Mouse (Mus musculus): ENCODE results near the gene Trabd2b. TPM values are rescaled to one million over a fixed set of nuclear protein-coding genes. Genes with fewer than 3 reads are reported as not detected.

The Trabd2b gene
- total and polyA plus RNA-seq, 3 experiments, result 29.1 to 69.8 (median 60.1) TPM

GRCm38 (mm10) chr4:114501048-114501447 lies 94.5 kb downstream of the Trabd2b start:
- WGBS, result 65% methylated on average over 1 of the region's 1 CpGs
- H3K9ac ChIP-seq (ENCODE audit: low read depth, low read length), result no peak overlapping the region
- H3K79me2 ChIP-seq (replicated peaks; ENCODE audit: control insufficient read depth, insufficient read depth, low read length), result no peaks in the 10 kb centered on the region
- TF ChIP-seq EP300 (IDR thresholded peaks at IDR 0.05; ENCODE audit: insufficient read depth, low read depth, low read length) (peak; percentile 65; the same call in 1 of the 2 replicates), CTCF (IDR thresholded peaks at IDR 0.05) (no peak), POLR2A (IDR thresholded peaks at IDR 0.05; ENCODE audit: insufficient read depth, low read depth, low read length) (0 out of 2 replicates have a peak, but pooled peaks have one; percentile 27)
- no peaks in the 10 kb centered on the region for H3K27me3 ChIP-seq (ENCODE audit: control insufficient read depth, insufficient read depth, low read length)
- peak in 1 of 2 experiments; percentile 43 for DNase-seq
- no peak overlapping the region for H3K4me3 ChIP-seq
- peak overlapping the region; percentile 49 for H3K27ac ChIP-seq
- peaks cover 2% of the 10 kb centered on the region; the same call in 1 of the 2 replicates for H3K36me3 ChIP-seq (ENCODE audit: control insufficient read depth, insufficient read depth, low read length)
- intact Hi-C loops (cut with DNase I), result loop anchor here (2.0 to 5.0 kb wide), 2 partner anchors 40 to 111 kb away; no protein-coding TSS in a partner anchor
- peaks cover 6% of the 10 kb centered on the region; the same call in 1 of the 2 replicates for H3K4me1 ChIP-seq (ENCODE audit: control insufficient read depth, insufficient read depth, low read length)

DNA sequence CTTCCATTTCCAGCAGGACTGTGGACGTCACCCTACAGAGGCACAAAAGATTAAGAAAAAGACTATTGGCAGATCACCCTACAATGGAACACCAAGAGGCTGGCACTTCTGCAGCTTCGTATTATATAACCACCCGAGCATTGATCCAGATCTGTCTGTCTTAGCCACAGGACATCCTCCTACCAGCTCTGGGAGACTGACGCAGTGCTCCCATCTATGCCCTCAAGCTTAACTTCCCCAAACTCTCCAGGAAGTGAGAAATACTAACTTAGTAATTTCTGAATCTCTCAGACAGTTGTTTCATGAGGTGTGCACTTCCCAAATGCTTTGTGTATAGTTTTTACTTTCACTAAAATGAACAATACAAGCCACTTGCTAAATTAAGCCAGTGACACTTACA lies 95.1 kb downstream of the Trabd2b start:
- Histone ChIP-seq H3K4me3 (no peak overlapping the region), H3K36me3 (ENCODE audit: control insufficient read depth, insufficient read depth, low read length) (peaks cover 2% of the 10 kb centered on the region; the same call in 1 of the 2 replicates), H3K27ac (peak overlapping the region; percentile 49), H3K9ac (ENCODE audit: low read depth, low read length) (no peak overlapping the region), H3K27me3 (ENCODE audit: control insufficient read depth, insufficient read depth, low read length) (no peaks in the 10 kb centered on the region), H3K79me2 (replicated peaks; ENCODE audit: control insufficient read depth, insufficient read depth, low read length) (no peaks in the 10 kb centered on the region), H3K4me1 (ENCODE audit: control insufficient read depth, insufficient read depth, low read length) (peaks cover 4% of the 10 kb centered on the region; the same call in 1 of the 2 replicates)
- no peak for DNase-seq
- TF ChIP-seq CTCF (IDR thresholded peaks at IDR 0.05) (no peak), POLR2A (IDR thresholded peaks at IDR 0.05; ENCODE audit: insufficient read depth, low read depth, low read length) (no peak), EP300 (IDR thresholded peaks at IDR 0.05; ENCODE audit: insufficient read depth, low read depth, low read length) (no peak)
- intact Hi-C loops (cut with DNase I), result loop anchor here (2.0 to 5.0 kb wide), 2 partner anchors 41 to 111 kb away; no protein-coding TSS in a partner anchor
- 63% methylated on average over 4 of the region's 4 CpGs for WGBS

DNA sequence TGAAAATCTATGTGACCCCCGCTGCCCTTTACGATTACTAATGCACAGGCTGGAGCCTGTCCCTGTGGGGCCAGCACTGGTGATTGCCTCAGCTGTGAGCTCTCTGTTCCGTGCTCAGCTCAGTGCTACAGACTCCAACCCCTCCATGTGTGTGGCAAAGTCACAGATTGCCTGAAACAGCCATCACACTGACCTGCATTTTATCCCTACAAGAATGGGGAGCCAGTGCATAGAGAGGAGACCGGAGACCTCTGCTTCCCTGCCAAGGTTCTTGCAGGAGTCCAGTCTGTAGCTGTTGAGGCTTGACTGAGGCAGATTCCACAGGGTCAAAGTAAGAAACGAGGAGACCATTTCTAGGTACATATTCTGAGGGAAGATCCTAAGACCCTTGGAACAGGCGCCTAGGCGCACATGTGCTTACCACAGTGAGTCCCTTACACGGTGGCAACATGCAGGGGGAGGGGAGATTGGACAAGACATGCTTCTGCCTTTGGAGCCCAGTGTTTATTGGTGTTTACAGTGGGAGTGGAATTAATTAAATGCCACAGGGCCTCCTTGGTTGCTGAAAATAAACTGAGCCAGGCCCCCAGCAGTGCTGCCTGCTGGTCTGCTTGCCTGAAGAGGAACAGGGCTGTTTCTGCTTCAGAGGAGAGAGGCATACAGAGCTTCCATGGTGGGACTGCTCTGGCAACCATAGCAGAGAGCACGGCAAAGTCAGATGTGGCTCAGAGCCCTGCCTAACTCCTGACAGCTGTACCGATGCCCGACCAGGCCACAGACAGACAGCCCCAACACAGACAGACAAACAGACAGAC lies 97.9 kb downstream of the Trabd2b start:
- DNase-seq, result no peak
- H3K27me3 ChIP-seq (ENCODE audit: control insufficient read depth, insufficient read depth, low read length), result no peaks in the 10 kb centered on the region
- no peak overlapping the region for H3K4me3 ChIP-seq
- no peaks in the 10 kb centered on the region; the same call in 1 of the 2 replicates for H3K79me2 ChIP-seq (replicated peaks; ENCODE audit: control insufficient read depth, insufficient read depth, low read length)
- H3K9ac ChIP-seq (ENCODE audit: low read depth, low read length), result no peak overlapping the region
- intact Hi-C loops (cut with DNase I), result loop anchor here (5.0 kb wide), 1 partner anchor 108 kb away; no protein-coding TSS in a partner anchor
- peaks cover 2% of the 10 kb centered on the region for H3K36me3 ChIP-seq (ENCODE audit: control insufficient read depth, insufficient read depth, low read length)
- 71% methylated on average over 11 of the region's 11 CpGs for WGBS
- H3K27ac ChIP-seq, result no peak overlapping the region
- TF ChIP-seq EP300 (IDR thresholded peaks at IDR 0.05; ENCODE audit: insufficient read depth, low read depth, low read length) (no peak), CTCF (IDR thresholded peaks at IDR 0.05) (no peak), POLR2A (IDR thresholded peaks at IDR 0.05; ENCODE audit: insufficient read depth, low read depth, low read length) (no peak)
- peaks cover 4% of the 10 kb centered on the region; the same call in 1 of the 2 replicates for H3K4me1 ChIP-seq (ENCODE audit: control insufficient read depth, insufficient read depth, low read length)

DNA sequence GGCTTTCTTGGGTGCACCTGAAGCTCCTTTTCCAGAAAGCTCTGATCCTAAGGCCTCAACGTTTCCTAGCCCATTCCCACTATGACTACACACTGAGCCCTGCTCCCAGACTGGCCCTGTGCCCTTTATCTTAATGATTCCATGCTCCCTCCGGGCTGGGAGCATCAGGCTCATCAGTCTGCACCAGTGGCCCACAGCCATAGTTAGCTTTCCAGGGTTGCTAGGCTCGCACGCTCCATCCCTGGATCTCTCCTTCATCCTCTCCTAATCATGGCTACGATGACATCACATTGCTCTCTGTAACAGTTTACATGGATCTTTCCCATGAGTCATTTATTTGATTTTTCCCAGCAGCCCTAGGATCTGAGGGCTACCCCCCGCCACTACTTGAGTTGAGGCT lies 103.1 kb downstream of the Trabd2b start:
- no peak overlapping the region for H3K4me3 ChIP-seq
- DNase-seq, result peak in 1 of 2 experiments; percentile 15
- H3K27ac ChIP-seq, result no peak overlapping the region
- no peak for TF ChIP-seq POLR2A (IDR thresholded peaks at IDR 0.05; ENCODE audit: insufficient read depth, low read depth, low read length)
- no peak for TF ChIP-seq CTCF (IDR thresholded peaks at IDR 0.05)
- no peak for TF ChIP-seq EP300 (IDR thresholded peaks at IDR 0.05; ENCODE audit: insufficient read depth, low read depth, low read length)
- WGBS, result 62% methylated on average over 6 of the region's 6 CpGs
- peaks cover 5% of the 10 kb centered on the region for H3K36me3 ChIP-seq (ENCODE audit: control insufficient read depth, insufficient read depth, low read length)
- no peak overlapping the region for H3K9ac ChIP-seq (ENCODE audit: low read depth, low read length)
- H3K79me2 ChIP-seq (replicated peaks; ENCODE audit: control insufficient read depth, insufficient read depth, low read length), result no peaks in the 10 kb centered on the region; the same call in 1 of the 2 replicates
- intact Hi-C loops (cut with DNase I), result no loop called here
- no peaks in the 10 kb centered on the region for H3K27me3 ChIP-seq (ENCODE audit: control insufficient read depth, insufficient read depth, low read length)
- H3K4me1 ChIP-seq (ENCODE audit: control insufficient read depth, insufficient read depth, low read length), result peaks cover 17% of the 10 kb centered on the region

DNA sequence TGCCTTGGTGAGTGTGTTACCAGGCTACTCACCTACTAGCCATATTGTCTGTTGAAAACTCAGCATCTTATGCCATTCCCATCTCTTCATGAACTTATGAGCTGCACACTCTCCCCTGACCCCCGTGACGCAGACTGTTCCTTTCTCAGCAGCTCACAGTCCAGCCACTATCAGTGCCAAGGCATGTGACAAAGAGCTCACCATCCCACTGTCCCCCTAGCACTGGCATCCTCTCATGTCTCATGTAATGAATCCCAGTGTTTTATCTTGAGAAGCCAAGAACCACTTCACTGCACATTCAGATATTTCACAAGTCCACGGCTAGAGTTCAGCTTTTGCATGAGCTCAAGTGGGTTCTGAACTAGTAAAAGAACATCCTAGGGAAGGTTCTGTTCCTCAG lies 105.1 kb downstream of the Trabd2b start:
- no peak overlapping the region; the same call in 1 of the 2 replicates for H3K27ac ChIP-seq
- H3K9ac ChIP-seq (ENCODE audit: low read depth, low read length), result no peak overlapping the region
- peaks cover 16% of the 10 kb centered on the region for H3K36me3 ChIP-seq (ENCODE audit: control insufficient read depth, insufficient read depth, low read length)
- intact Hi-C loops (cut with DNase I), result no loop called here
- TF ChIP-seq POLR2A (IDR thresholded peaks at IDR 0.05; ENCODE audit: insufficient read depth, low read depth, low read length) (no peak), EP300 (IDR thresholded peaks at IDR 0.05; ENCODE audit: insufficient read depth, low read depth, low read length) (peak; percentile 94)
- H3K27me3 ChIP-seq (ENCODE audit: control insufficient read depth, insufficient read depth, low read length), result no peaks in the 10 kb centered on the region
- peaks cover 26% of the 10 kb centered on the region for H3K4me1 ChIP-seq (ENCODE audit: control insufficient read depth, insufficient read depth, low read length)
- H3K4me3 ChIP-seq, result no peak overlapping the region
- no peaks in the 10 kb centered on the region; the same call in 1 of the 2 replicates for H3K79me2 ChIP-seq (replicated peaks; ENCODE audit: control insufficient read depth, insufficient read depth, low read length)
- 72% methylated on average over 3 of the region's 3 CpGs for WGBS
- peak; percentile 21 to 35 for DNase-seq

- Histone ChIP-seq H3K79me2 (replicated peaks; ENCODE audit: control insufficient read depth, insufficient read depth, low read length) (no peaks in the 10 kb centered on the region), H3K4me1 (ENCODE audit: control insufficient read depth, insufficient read depth, low read length) (peaks cover 30% of the 10 kb centered on the region), H3K9ac (ENCODE audit: low read depth, low read length) (no peak overlapping the region), H3K27me3 (ENCODE audit: control insufficient read depth, insufficient read depth, low read length) (no peaks in the 10 kb centered on the region), H3K27ac (no peak overlapping the region), H3K4me3 (no peak overlapping the region), H3K36me3 (ENCODE audit: control insufficient read depth, insufficient read depth, low read length) (peaks cover 16% of the 10 kb centered on the region)
- TF ChIP-seq POLR2A (IDR thresholded peaks at IDR 0.05; ENCODE audit: insufficient read depth, low read depth, low read length) (no peak), CTCF (IDR thresholded peaks at IDR 0.05) (no peak), EP300 (IDR thresholded peaks at IDR 0.05; ENCODE audit: insufficient read depth, low read depth, low read length) (no peak)
- intact Hi-C loops (cut with DNase I), result no loop called here
- DNase-seq, result no peak
Measured at GRCm38 (mm10) chr4:114513149-114513548, 106.6 kb downstream of the Trabd2b start.

Data from heart, adult 2 months (tissue).